Mouse (Mus musculus) B cell, adult 67 days (primary cell): ENCODE results near the gene Mlh3. TPM values are rescaled to one million over a fixed set of nuclear protein-coding genes. Genes with fewer than 3 reads are reported as not detected.

Experiments used
- total RNA-seq, 2 experiments: library from RNA; stranded (reverse); gene quantifications; 4 replicates each; pipeline ENCODE4 v1.2.4; 2023

The Mlh3 gene
- total RNA-seq, result 10 to 100 TPM; 17.5 to 21.1 TPM

DNA sequence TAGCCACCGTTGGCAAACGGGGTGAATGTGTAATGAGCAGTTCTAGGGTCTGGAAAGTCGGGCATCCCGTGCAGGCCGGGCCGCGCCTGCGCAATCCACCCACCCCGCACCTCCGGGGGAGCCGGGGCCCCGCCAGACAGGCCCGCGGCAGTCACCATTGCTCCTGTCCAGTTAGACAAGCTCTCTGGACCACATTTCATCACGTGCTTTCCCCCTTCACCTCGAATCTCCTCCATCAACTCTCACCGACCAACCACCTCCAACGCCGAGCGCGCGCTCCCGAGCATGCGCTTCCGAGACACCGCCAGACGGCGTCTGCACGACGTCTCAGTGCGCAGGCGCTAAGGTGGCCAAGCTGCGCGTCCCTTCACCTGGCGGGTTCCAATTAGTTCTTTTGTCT, at the start of gene Mlh3:
TSS of gene Mlh3 (minus strand) at position 281 of the 400 bp plus-strand sequence.

DNA sequence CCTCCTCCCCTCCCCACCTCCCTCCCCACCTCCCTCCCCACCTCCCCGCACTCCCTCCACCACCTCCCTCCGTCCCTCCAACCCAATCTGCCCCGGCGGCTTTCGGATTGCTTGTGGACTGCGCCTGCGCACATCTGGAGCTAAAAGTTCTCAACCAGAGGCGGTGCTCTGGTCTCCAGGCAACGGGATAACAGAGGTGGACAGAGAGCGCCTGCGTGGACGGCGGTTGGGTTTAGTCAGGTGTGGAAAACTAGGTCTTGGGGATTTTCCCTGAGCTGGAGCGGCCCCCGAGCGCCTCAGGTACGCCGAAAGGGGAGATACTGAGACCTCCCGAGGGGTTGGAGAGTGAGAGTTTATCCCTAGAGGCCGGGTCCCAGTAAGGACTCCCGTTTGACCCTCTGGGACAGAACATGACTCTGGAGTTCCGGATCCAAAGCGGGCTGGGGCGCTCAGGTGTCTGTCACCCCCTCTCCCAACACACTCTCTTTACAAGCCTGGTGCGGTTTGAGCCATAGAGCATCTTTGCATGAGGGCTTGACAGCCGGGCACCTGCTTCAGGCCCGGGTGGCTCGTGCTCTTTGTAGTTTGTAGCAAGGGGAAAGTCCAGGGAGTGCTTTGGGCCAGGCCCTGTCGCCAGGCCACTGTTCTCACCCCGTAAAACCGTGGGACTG, 18.2 kb upstream of the Mlh3 start, which contains the start of gene Zc2hc1c:
TSS of gene Zc2hc1c (plus strand) at position 106 of the 671 bp plus-strand sequence.

DNA sequence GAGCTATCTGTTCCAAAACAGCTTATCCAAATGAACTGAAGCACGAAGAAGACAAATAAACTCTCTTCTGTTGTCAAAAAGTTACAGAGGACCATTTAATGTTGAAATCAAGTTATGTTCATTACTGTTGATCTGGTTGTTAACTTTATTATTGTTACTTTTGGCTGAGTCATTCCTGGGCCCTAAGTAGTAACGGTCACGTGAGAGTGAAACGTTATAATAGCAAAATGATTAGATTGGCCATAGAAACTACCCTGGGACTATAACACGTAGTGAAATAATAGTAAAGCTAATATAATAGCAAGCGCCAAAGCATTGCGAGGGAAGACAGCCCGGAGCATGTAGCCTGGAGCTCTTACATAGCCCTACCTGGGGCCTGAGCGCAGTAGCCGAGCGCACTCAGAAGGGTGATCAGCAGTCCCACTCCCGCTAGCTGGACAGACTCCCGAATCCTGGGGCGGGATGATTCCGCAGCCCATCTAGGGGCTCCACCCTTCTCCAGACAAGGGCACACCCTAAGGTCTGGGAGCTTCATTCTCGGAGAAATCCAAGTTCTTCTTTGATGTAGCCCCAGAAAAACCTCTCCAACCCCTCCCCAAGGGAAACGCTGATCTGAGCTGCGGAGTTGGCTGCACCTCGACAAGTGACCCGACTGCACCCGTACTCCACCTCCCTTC, 17.5 kb upstream of the Mlh3 start, which contains the start of gene Acyp1:
TSS of gene Acyp1 (minus strand) at position 630 of the 677 bp plus-strand sequence.

DNA sequence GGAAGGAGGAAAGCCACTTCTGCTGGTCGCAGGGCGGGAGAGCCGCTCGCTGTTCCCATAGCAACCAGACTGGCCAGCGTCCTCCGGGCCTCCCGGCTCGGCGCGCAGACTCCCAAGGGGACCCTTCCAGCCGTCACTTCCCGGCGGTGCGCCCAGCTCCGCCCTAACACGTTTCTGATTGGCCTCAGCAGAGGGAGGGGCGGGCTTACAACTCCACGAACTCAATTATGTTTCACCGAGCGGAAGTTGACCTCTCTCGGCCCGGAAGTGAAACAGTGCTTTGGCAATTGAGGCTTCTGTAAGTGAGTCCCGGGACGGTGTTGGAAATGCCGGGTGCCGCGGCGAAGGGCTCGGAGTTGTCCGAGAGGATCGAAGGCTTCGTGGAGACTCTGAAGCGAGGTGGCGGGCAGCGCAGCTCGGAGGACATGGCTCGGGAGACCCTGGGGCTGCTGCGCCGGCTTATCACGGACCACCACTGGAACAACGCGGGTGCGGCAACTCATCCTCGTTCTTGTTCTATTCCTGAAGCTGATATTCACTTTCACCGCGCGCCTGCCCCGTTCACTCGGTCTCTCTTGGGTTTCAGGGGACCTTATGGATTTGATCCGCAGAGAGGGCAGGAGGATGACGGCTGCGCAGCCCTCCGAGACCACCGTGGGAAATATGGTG, 51.0 kb downstream of the Mlh3 start, which contains the start of gene Eif2b2:
TSS of gene Eif2b2 (plus strand) at position 246 of the 669 bp plus-strand sequence.

Other genes with a start within 250 kb of the Mlh3 start
- gene Prox2, start 159.8 kb downstream of the Mlh3 start, total RNA-seq, result 1 to 10 TPM; 4.7 to 5.9 TPM
- gene Dlst, start 159.8 kb downstream of the Mlh3 start, total RNA-seq, result 100 to 1,000 TPM; 219 to 231 TPM
- gene Rps6kl1, start 119.3 kb downstream of the Mlh3 start, total RNA-seq, result 1 to 10 TPM; 1.1 to 2.0 TPM
- not detected for gene Pgf, start 92.8 kb downstream of the Mlh3 start, total RNA-seq
- 100 to 1,000 TPM in 1 of 2 experiments, 10 to 100 TPM in 1; 86.4 to 103 TPM for gene Eif2b2, start 51.1 kb downstream of the Mlh3 start, total RNA-seq
- 10 to 100 TPM; 15.0 to 20.7 TPM for gene Acyp1, start 17.8 kb upstream of the Mlh3 start, total RNA-seq
- not detected for gene Zc2hc1c, start 18.0 kb upstream of the Mlh3 start, total RNA-seq
- gene Nek9, start 68.8 kb upstream of the Mlh3 start, total RNA-seq, result 10 to 100 TPM; 60.1 to 68.9 TPM
- gene Tmed10, start 104.2 kb upstream of the Mlh3 start, total RNA-seq, result 100 to 1,000 TPM; 142 to 144 TPM
- 1,000 to 10,000 TPM in 1 of 2 experiments, 100 to 1,000 TPM in 1; 584 to 1,441 TPM for gene Fos, start 203.3 kb upstream of the Mlh3 start, total RNA-seq